Mouse (Mus musculus): ENCODE measurements at regions not wholly inside any gene's neighbourhood (a gene's known extent, or its start where the extent isn't known, plus 50 kb on each side); places are given as distances from the start of the nearest gene placed in this dataset.
"Not testable (repeated sequence)": the region's sequence is repeated elsewhere in the genome, so short reads cannot be mapped to it uniquely, and the experiment has no call there.

GRCm38 (mm10) chr3:49382290-49382689 is 374.8 kb downstream of the Pcdh18 start:
- WGBS, result 96% methylated on average over 17 of the region's 17 CpGs

DNA sequence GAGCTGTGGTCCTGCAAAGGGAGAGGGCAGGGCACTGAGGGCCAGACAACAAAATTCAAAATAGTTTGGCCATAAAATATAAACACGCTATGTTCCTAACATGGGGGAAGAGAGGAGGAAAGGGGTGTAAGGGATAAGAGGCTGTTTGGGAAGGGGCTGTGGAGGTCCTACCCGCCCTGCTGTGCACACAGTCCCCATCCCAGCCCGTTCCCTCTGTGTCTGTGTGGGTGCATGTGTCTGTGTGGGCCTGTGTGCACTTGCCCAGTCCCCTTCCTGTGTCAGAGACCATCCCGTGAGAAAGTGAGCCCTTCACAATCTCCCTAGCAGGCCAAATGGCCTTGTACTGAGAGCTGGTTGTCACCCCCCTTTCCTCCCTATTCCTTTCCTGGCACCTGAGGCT is 379.6 kb downstream of the Pcdh18 start:
- H3K27me3 ChIP-seq (replicated peaks; ENCODE audit: control insufficient read depth, insufficient read depth, low read length); H3K4me2 ChIP-seq (ENCODE audit: low read length); H3K9ac ChIP-seq (ENCODE audit: low read depth, low read length); H3K36me3 ChIP-seq (ENCODE audit: control insufficient read depth, insufficient read depth, low read length); H3K27ac ChIP-seq (ENCODE audit: low read depth, low read length); H3K9me3 ChIP-seq (ENCODE audit: control insufficient read depth, low read length); H3K4me3 ChIP-seq (ENCODE audit: low read length); H3K4me1 ChIP-seq (ENCODE audit: control insufficient read depth, insufficient read depth, low read depth, low read length): not testable (repeated sequence)
- ATAC-seq, result 0 out of 2 replicates have a peak, but pooled peaks have one; percentile 70
- 84% methylated on average over 2 of the region's 4 CpGs for WGBS

More at GRCm38 (mm10) chr3:49382290-49382689, 374.8 kb downstream of the Pcdh18 start:
- Histone ChIP-seq H3K27ac (ENCODE audit: low read depth, low read length) (no peak overlapping the region), H3K27me3 (replicated peaks; ENCODE audit: control insufficient read depth, insufficient read depth, low read length) (no peaks in the 10 kb centered on the region), H3K9me3 (ENCODE audit: control insufficient read depth, low read length) (peaks cover 4% of the 10 kb centered on the region; the same call in 1 of the 2 replicates), H3K4me3 (ENCODE audit: low read length) (no peak overlapping the region), H3K4me2 (ENCODE audit: low read length) (no peak overlapping the region), H3K9ac (ENCODE audit: low read depth, low read length) (no peak overlapping the region), H3K4me1 (ENCODE audit: control insufficient read depth, insufficient read depth, low read depth, low read length) (no peaks in the 10 kb centered on the region), H3K36me3 (ENCODE audit: control insufficient read depth, insufficient read depth, low read length) (no peaks in the 10 kb centered on the region)
- ATAC-seq, result no peak
